Mouse (Mus musculus) stomach, postnatal 0 days (tissue): Measurements from ENCODE around the gene AW822073. TPM values are rescaled to one million over a fixed set of nuclear protein-coding genes. Genes with fewer than 3 reads are reported as not detected.
"Not testable (repeated sequence)": the region's sequence is repeated elsewhere in the genome, so short reads cannot be mapped to it uniquely, and the experiment has no call there.

Experiments used
- ATAC-seq: fragments of 200-750 bp; cut with Nextera tagmentation; 2 replicates; pipeline ENCODE4 v1.8.0; 2017; ENCODE audit not compliant: low FRiP score, low TSS enrichment
- DNase-seq: peaks from one replicate; pipeline ENCODE4 v3.0.0-alpha.2; 2016; ENCODE audit warnings: low spot score
- H3K27ac ChIP-seq: fragments of 300-500 bp; sonication (generic); replicated peaks from 2 replicates; pipeline ENCODE4 v1.5.1; 2014; ENCODE audit warnings: mild to moderate bottlenecking, control low read depth
- H3K27me3 ChIP-seq: fragments of 300-500 bp; sonication (generic); 2 replicates; pipeline ENCODE4 v1.6.1; 2014; ENCODE audit warnings: low read length; ENCODE audit not compliant: control insufficient read depth, insufficient read depth
- H3K36me3 ChIP-seq: fragments of 300-500 bp; sonication (generic); 2 replicates; pipeline ENCODE4 v1.6.1; 2014; ENCODE audit warnings: low read length, mixed read lengths; ENCODE audit not compliant: control insufficient read depth, insufficient read depth
- H3K4me1 ChIP-seq: fragments of 300-500 bp; sonication (generic); replicated peaks from 2 replicates; pipeline ENCODE4 v1.6.1; 2014; ENCODE audit warnings: antibody characterized with exemption; ENCODE audit not compliant: control insufficient read depth, insufficient read depth
- H3K4me2 ChIP-seq: fragments of 300-500 bp; sonication (generic); replicated peaks from 2 replicates; pipeline ENCODE4 v1.6.1; 2014; ENCODE audit warnings: low read depth, mild to moderate bottlenecking, control low read depth, moderate library complexity
- H3K4me3 ChIP-seq: fragments of 300-500 bp; sonication (generic); 2 replicates; pipeline ENCODE4 v1.5.1; 2014; ENCODE audit warnings: low read depth, low read length, control low read depth
- H3K9ac ChIP-seq: fragments of 300-500 bp; sonication (generic); 2 replicates; pipeline ENCODE4 v1.6.1; 2014; ENCODE audit warnings: mild to moderate bottlenecking, low read length, control low read depth, mixed read lengths
- H3K9me3 ChIP-seq: fragments of 300-500 bp; sonication (generic); 2 replicates; pipeline ENCODE4 v1.6.1; 2016; ENCODE audit warnings: low read length; ENCODE audit not compliant: control insufficient read depth
- CTCF ChIP-seq: IDR thresholded peaks from 2 replicates; pipeline ENCODE4 v1.5.1; 2016; ENCODE audit warnings: antibody characterized with exemption, low read depth, mild to moderate bottlenecking, moderate library complexity
- EP300 ChIP-seq: optimal IDR thresholded peaks from 2 replicates; pipeline ENCODE3; 2016; ENCODE audit warnings: antibody characterized with exemption
- WGBS: fragments of 180-500 bp; shearing (Covaris S2); extraction: QIAGEN DNeasy Blood & Tissue Kit; methylation state at CpG from one replicate; pipeline ENCODE4 v1.1.7; 2014; 5-methylcytosine and 5-hydroxymethylcytosine counted together
- polyA plus RNA-seq: library from polyadenylated mRNA; unstranded; fragments of >200 nt; fragmentation: Nextera tagmentation; extraction: Ambion mirVana; gene quantifications from 2 replicates; pipeline ENCODE4 v1.2.1, GENCODE M21; 2015

The AW822073 gene
- 0.34 TPM in 1 of 2 replicates, not detected in the other for polyA plus RNA-seq

GRCm38 (mm10) chr10:58224827-58225785 lies at the start of gene AW822073:
TSS of gene AW822073 (minus strand) at chr10:58224930.
- H3K9ac ChIP-seq, H3K27me3 ChIP-seq, H3K36me3 ChIP-seq, H3K4me2 ChIP-seq, H3K9me3 ChIP-seq, H3K27ac ChIP-seq, H3K4me1 ChIP-seq, H3K4me3 ChIP-seq, ATAC-seq, DNase-seq: not testable (repeated sequence)
- 83% methylated on average over 16 of the region's 18 CpGs for WGBS

GRCm38 (mm10) chr10:58258466-58258865 lies 33.7 kb upstream of the AW822073 start:
- H3K27me3 ChIP-seq, result no peaks in the 10 kb centered on the region
- TF ChIP-seq CTCF (peak; percentile 57), EP300 (no peak)
- 45% methylated on average over 5 of the region's 5 CpGs for WGBS
- H3K4me2 ChIP-seq, result no peak overlapping the region
- ATAC-seq (no peak), DNase-seq (no peak)
- no peaks in the 10 kb centered on the region for H3K9me3 ChIP-seq
- H3K4me3 ChIP-seq, result no peak overlapping the region
- no peak overlapping the region for H3K9ac ChIP-seq
- H3K4me1 ChIP-seq, result no peaks in the 10 kb centered on the region
- H3K27ac ChIP-seq, result no peak overlapping the region
- H3K36me3 ChIP-seq, result peaks cover 6% of the 10 kb centered on the region; the same call in 1 of the 2 replicates

GRCm38 (mm10) chr10:58255954-58256353 lies 31.2 kb upstream of the AW822073 start:
- Histone ChIP-seq H3K9ac (peak overlapping the region; percentile 89), H3K4me1 (no peaks in the 10 kb centered on the region), H3K27me3 (no peaks in the 10 kb centered on the region), H3K4me3 (peak overlapping the region; percentile 64), H3K9me3 (no peaks in the 10 kb centered on the region), H3K36me3 (peaks cover 6% of the 10 kb centered on the region; the same call in 1 of the 2 replicates), H3K27ac (peak overlapping the region; percentile 1; the same call in 1 of the 2 replicates), H3K4me2 (peak overlapping the region; percentile 71)
- TF ChIP-seq EP300 (no peak), CTCF (no peak)
- ATAC-seq, result peak; percentile 75
- under 1% methylated on average over 4 of the region's 4 CpGs for WGBS
- DNase-seq, result peak; percentile 29

GRCm38 (mm10) chr10:58255213-58255892 lies 30.6 kb upstream of the AW822073 start, which contains the start of gene Gcc2:
TSS of gene Gcc2 (plus strand) at chr10:58255497.
- Histone ChIP-seq H3K9ac (peak within 1 kb of the TSS; percentile 89), H3K9me3 (no peaks in the 10 kb centered on the region), H3K4me2 (peak within 1 kb of the TSS; percentile 71), H3K4me3 (peak within 1 kb of the TSS; percentile 64), H3K4me1 (no peaks in the 10 kb centered on the region), H3K36me3 (peaks cover 6% of the 10 kb centered on the region; the same call in 1 of the 2 replicates), H3K27me3 (no peaks in the 10 kb centered on the region), H3K27ac (peak within 1 kb of the TSS; percentile 92)
- ATAC-seq (peak; percentile 99), DNase-seq (peak; percentile 97)
- peak; percentile 12; the same call in 1 of the 2 replicates for TF ChIP-seq CTCF
- no peak for TF ChIP-seq EP300
- under 1% methylated on average over 57 of the region's 58 CpGs for WGBS

GRCm38 (mm10) chr10:58254635-58255175 lies 30.0 kb upstream of the AW822073 start:
- H3K4me3 ChIP-seq, result peak overlapping the region; percentile 64
- no peak for TF ChIP-seq CTCF
- no peak for TF ChIP-seq EP300
- DNase-seq (no peak), ATAC-seq (peak; percentile 11)
- no peak overlapping the region for H3K9ac ChIP-seq
- peaks cover 3% of the 10 kb centered on the region; the same call in 1 of the 2 replicates for H3K36me3 ChIP-seq
- H3K9me3 ChIP-seq, result no peaks in the 10 kb centered on the region
- H3K27ac ChIP-seq, result no peak overlapping the region
- 33% methylated on average over 6 of the region's 6 CpGs for WGBS
- no peaks in the 10 kb centered on the region for H3K27me3 ChIP-seq
- H3K4me1 ChIP-seq, result no peaks in the 10 kb centered on the region
- H3K4me2 ChIP-seq, result peak overlapping the region; percentile 71
